Mouse (Mus musculus) B cell, adult (primary cell): Measurements from ENCODE around the gene Hsd17b1. TPM values are rescaled to one million over a fixed set of nuclear protein-coding genes. Genes with fewer than 3 reads are reported as not detected.

Experiments
- total RNA-seq: library from RNA; stranded (reverse); gene quantifications from 4 replicates; pipeline ENCODE4 v1.2.4, GENCODE M21; 2023; ENCODE audit not compliant: inconsistent age

Hsd17b1 gene
- total RNA-seq = 1.4 to 3.2 TPM (median 2.5 TPM) in 4 replicates

GRCm38 (mm10) chr11:101078121-101078520 is at the start of gene Hsd17b1:
Gene Hsd17b1 (plus strand): TSS chr11:101078411.

GRCm38 (mm10) chr11:101069391-101070188 is 8.6 kb upstream of the Hsd17b1 start, which contains the start of gene Naglu:
Gene Naglu (plus strand): TSS chr11:101070012.

GRCm38 (mm10) chr11:101082208-101083082 is 4.2 kb downstream of the Hsd17b1 start, which contains the start of gene Coasy:
Gene Coasy (plus strand): TSS chr11:101082565.

GRCm38 (mm10) chr11:101086756-101087681 is 8.8 kb downstream of the Hsd17b1 start, which contains the start of gene Mlx:
Gene Mlx (plus strand): TSS chr11:101087277.

GRCm38 (mm10) chr11:101095314-101096024 is 17.3 kb downstream of the Hsd17b1 start, which contains the start of gene Psmc3ip:
Gene Psmc3ip (minus strand): TSS chr11:101095436.

GRCm38 (mm10) chr11:101119761-101120544 is 41.7 kb downstream of the Hsd17b1 start, which contains the start of the genes Retreg3 and Tubg1:
Gene Retreg3 (minus strand): TSS chr11:101119893.
Gene Tubg1 (plus strand): TSS chr11:101119938.

Other genes with a start within 250 kb of the Hsd17b1 start
- gene Stat5b, start 227.7 kb upstream of the Hsd17b1 start, total RNA-seq = 63.3 to 74.4 TPM (median 69.7 TPM) in 4 replicates
- gene Stat5a, start 219.1 kb upstream of the Hsd17b1 start, total RNA-seq = 38.6 to 43.6 TPM (median 41.8 TPM) in 4 replicates
- gene Stat3, start 138.9 kb upstream of the Hsd17b1 start, total RNA-seq = 235 to 266 TPM (median 245 TPM) in 4 replicates
- gene Cavin1, start 107.5 kb upstream of the Hsd17b1 start, total RNA-seq = 0.30 to 0.61 TPM (median 0.59 TPM) in 4 replicates
- gene Atp6v0a1, start 69.0 kb upstream of the Hsd17b1 start, total RNA-seq = 71.3 to 92.3 TPM (median 79.0 TPM) in 4 replicates
- 14.4 to 19.4 TPM (median 17.3 TPM) in 4 replicates for gene Naglu, start 8.4 kb upstream of the Hsd17b1 start, total RNA-seq
- 17.2 to 20.1 TPM (median 18.2 TPM) in 4 replicates for gene Coasy, start 4.2 kb downstream of the Hsd17b1 start, total RNA-seq
- gene Mlx, start 8.9 kb downstream of the Hsd17b1 start, total RNA-seq = 30.7 to 44.8 TPM (median 34.4 TPM) in 4 replicates
- gene Psmc3ip, start 17.0 kb downstream of the Hsd17b1 start, total RNA-seq = 3.3 to 5.1 TPM (median 4.1 TPM) in 4 replicates
- gene Retreg3, start 41.5 kb downstream of the Hsd17b1 start, total RNA-seq = 71.0 to 73.7 TPM (median 72.2 TPM) in 4 replicates
- gene Tubg1, start 41.5 kb downstream of the Hsd17b1 start, total RNA-seq = 14.2 to 19.4 TPM (median 16.1 TPM) in 4 replicates
- gene Tubg2, start 77.5 kb downstream of the Hsd17b1 start, total RNA-seq = 2.9 to 6.1 TPM (median 3.9 TPM) in 4 replicates
- 0.32 to 0.80 TPM (median 0.59 TPM) in 4 replicates for gene Cntnap1, start 92.1 kb downstream of the Hsd17b1 start, total RNA-seq
- gene Plekhh3, start 92.9 kb downstream of the Hsd17b1 start, total RNA-seq = 0.61 to 2.3 TPM (median 1.3 TPM) in 4 replicates
- gene Ccr10, start 97.0 kb downstream of the Hsd17b1 start, total RNA-seq = 0.60 TPM in 1 of 4 replicates, not detected in the others
- 74.4 to 88.1 TPM (median 79.3 TPM) in 4 replicates for gene Ezh1, start 148.1 kb downstream of the Hsd17b1 start, total RNA-seq
- not detected in 4 replicates for gene Ramp2, start 167.6 kb downstream of the Hsd17b1 start, total RNA-seq
- gene Vps25, start 175.3 kb downstream of the Hsd17b1 start, total RNA-seq = 73.6 to 86.7 TPM (median 83.1 TPM) in 4 replicates
- 0.21 to 1.5 TPM (median 1.1 TPM) in 4 replicates for gene Wnk4, start 182.2 kb downstream of the Hsd17b1 start, total RNA-seq
- gene Cntd1, start 200.6 kb downstream of the Hsd17b1 start, total RNA-seq = 0.22 to 0.51 TPM (median 0.47 TPM) in 4 replicates
- 26.7 to 40.5 TPM (median 28.5 TPM) in 4 replicates for gene Coa3, start 200.7 kb downstream of the Hsd17b1 start, total RNA-seq
- gene Becn1, start 223.9 kb downstream of the Hsd17b1 start, total RNA-seq = 177 to 193 TPM (median 186 TPM) in 4 replicates
- 134 to 152 TPM (median 146 TPM) in 4 replicates for gene Psme3, start 237.8 kb downstream of the Hsd17b1 start, total RNA-seq
- 13.2 to 15.9 TPM (median 13.8 TPM) in 4 replicates for gene Aoc2, start 246.7 kb downstream of the Hsd17b1 start, total RNA-seq